Mouse (Mus musculus) intestine, postnatal 0 days (tissue): ENCODE measurements around the gene Mob1b. TPM values are rescaled to one million over a fixed set of nuclear protein-coding genes. Genes with fewer than 3 reads are reported as not detected.
A peak's percentile ranks its signal among the peaks of the same experiment; 100 is the strongest.

Source experiments
- ATAC-seq: fragments of 200-750 bp; cut with Nextera tagmentation; 2 replicates; pipeline ENCODE4 v1.8.0; 2017; ENCODE audit warnings: mild to moderate bottlenecking, moderate TSS enrichment, moderate library complexity
- H3K27ac ChIP-seq: fragments of 300-500 bp; sonication (generic); 2 replicates; pipeline ENCODE4 v1.5.1; 2014; ENCODE audit warnings: mild to moderate bottlenecking, low read depth, low read length, moderate library complexity
- H3K27me3 ChIP-seq: fragments of 300-500 bp; sonication (generic); replicated peaks from 2 replicates; pipeline ENCODE4 v1.6.1; 2014; ENCODE audit warnings: low read length, mixed read lengths; ENCODE audit not compliant: control insufficient read depth, insufficient read depth
- H3K36me3 ChIP-seq: fragments of 300-500 bp; sonication (generic); 2 replicates; pipeline ENCODE4 v1.6.1; 2014; ENCODE audit warnings: mild to moderate bottlenecking, moderate library complexity; ENCODE audit not compliant: control insufficient read depth, insufficient read depth
- H3K4me1 ChIP-seq: fragments of 300-500 bp; sonication (generic); replicated peaks from 2 replicates; pipeline ENCODE4 v1.6.1; 2014; ENCODE audit warnings: antibody characterized with exemption, low read length, mixed read lengths; ENCODE audit not compliant: control insufficient read depth, insufficient read depth
- H3K4me2 ChIP-seq: fragments of 300-500 bp; sonication (generic); replicated peaks from 2 replicates; pipeline ENCODE4 v1.6.1; 2014; ENCODE audit warnings: low read depth, mild to moderate bottlenecking, moderate library complexity
- H3K4me3 ChIP-seq: fragments of 300-500 bp; sonication (generic); 2 replicates; pipeline ENCODE4 v1.5.1; 2014; ENCODE audit warnings: low read depth, low read length
- H3K9ac ChIP-seq: fragments of 300-500 bp; sonication (generic); 2 replicates; pipeline ENCODE4 v1.6.1; 2014; ENCODE audit warnings: mild to moderate bottlenecking, low read depth, low read length
- H3K9me3 ChIP-seq: fragments of 300-500 bp; sonication (generic); 2 replicates; pipeline ENCODE4 v1.6.1; 2016; ENCODE audit warnings: mixed run types; ENCODE audit not compliant: control insufficient read depth
- CTCF ChIP-seq: sonication (generic); IDR thresholded peaks from 2 replicates; pipeline ENCODE4 v1.5.1; 2016; ENCODE audit warnings: low read depth, mild to moderate bottlenecking, control low read depth, antibody characterized with exemption, moderate library complexity
- WGBS: fragments of 180-500 bp; shearing (Covaris S2); extraction: QIAGEN DNeasy Blood & Tissue Kit; methylation state at CpG from one replicate; pipeline ENCODE4 v1.1.7; 2014; 5-methylcytosine and 5-hydroxymethylcytosine counted together
- polyA plus RNA-seq: library from polyadenylated mRNA; unstranded; fragments of >200 nt; fragmentation: Nextera tagmentation; extraction: Ambion mirVana; gene quantifications from 2 replicates; pipeline ENCODE4 v1.2.1, GENCODE M21; 2015

Mob1b gene
- polyA plus RNA-seq, 1 experiment from 2014 or later: 8.0 TPM

DNA sequence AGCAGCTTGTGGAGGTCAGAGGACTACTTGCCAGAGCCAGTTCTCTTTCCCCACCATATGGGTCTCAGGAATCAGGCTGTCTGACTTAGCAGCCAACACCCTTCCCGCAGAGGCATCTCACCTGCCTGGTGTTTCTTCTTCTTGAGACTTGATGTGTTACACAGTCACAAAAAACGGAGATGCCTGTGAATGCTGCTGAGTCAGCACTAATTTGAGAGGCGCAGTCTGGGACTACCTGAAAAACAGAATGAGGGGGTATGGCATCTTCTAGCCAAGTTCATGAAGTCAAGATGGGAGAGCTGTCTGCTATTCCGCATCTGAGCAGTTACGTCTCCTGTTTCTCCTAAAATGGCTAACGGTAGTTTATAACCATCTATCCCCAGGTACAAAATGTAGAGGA, 40.1 kb upstream of the Mob1b start:
- no peak overlapping the region for H3K4me3 ChIP-seq
- H3K9me3 ChIP-seq: no peaks in the 10 kb centered on the region
- H3K4me2 ChIP-seq: no peak overlapping the region
- H3K27ac ChIP-seq: no peak overlapping the region
- no peak overlapping the region for H3K9ac ChIP-seq
- H3K27me3 ChIP-seq: no peaks in the 10 kb centered on the region
- ATAC-seq: no peak
- WGBS: 85% methylated on average over 6 of the region's 6 CpGs
- TF ChIP-seq CTCF: no peak
- peaks cover 7% of the 10 kb centered on the region; the same call in 1 of the 2 replicates for H3K4me1 ChIP-seq
- no peaks in the 10 kb centered on the region for H3K36me3 ChIP-seq

DNA sequence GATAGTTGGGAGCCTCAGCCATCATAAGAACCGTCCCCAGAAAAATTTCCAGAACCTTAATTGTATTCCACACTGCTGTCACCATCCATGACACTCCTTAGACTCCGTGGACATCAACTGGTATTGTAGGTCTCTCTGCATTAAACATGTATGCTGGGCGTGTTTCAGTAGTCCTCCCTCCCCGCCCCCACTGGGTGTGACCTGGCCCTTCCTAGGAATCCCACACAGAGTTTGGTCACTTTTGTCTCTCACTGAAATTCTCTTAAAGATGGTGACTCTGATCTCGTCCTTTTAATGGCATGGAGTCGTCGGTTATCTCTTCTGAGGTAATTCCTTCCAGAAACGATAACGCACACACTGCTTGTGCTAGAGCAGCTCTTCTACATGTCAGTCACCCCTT, 36.9 kb upstream of the Mob1b start:
- no peaks in the 10 kb centered on the region for H3K9me3 ChIP-seq
- H3K36me3 ChIP-seq: no peaks in the 10 kb centered on the region
- no peaks in the 10 kb centered on the region for H3K27me3 ChIP-seq
- no peak for ATAC-seq
- H3K4me3 ChIP-seq: no peak overlapping the region
- TF ChIP-seq CTCF: no peak
- H3K4me1 ChIP-seq: peaks cover 7% of the 10 kb centered on the region; the same call in 1 of the 2 replicates
- no peak overlapping the region for H3K4me2 ChIP-seq
- WGBS: 67% methylated on average over 9 of the region's 9 CpGs
- H3K27ac ChIP-seq: no peak overlapping the region
- no peak overlapping the region for H3K9ac ChIP-seq

DNA sequence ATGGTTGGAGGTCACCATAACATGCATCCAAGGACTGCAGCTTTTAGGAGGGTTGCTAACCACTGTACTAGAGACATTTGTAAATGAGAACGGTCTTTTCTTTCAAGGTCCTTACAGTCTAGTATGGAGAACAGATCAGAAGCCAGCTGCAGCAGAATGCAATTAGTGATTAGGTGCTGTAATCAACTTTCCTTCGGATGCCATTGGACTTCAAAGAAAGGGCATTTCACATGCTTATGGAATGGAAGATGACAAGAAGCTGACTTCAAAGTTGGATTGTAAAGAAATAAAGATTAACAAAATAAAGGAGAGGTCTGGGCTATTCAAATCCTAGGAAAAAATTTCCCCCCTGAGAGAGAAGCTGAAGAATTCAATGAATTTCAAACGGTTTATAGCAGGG, 36.4 kb upstream of the Mob1b start:
- H3K4me1 ChIP-seq: 0 out of 2 replicates have a peak, but pooled peaks cover 3% of the 10 kb centered on the region
- no peak overlapping the region for H3K27ac ChIP-seq
- no peak for TF ChIP-seq CTCF
- no peak overlapping the region for H3K4me2 ChIP-seq
- no peaks in the 10 kb centered on the region for H3K9me3 ChIP-seq
- no peak overlapping the region for H3K4me3 ChIP-seq
- no peaks in the 10 kb centered on the region for H3K36me3 ChIP-seq
- WGBS: 16% methylated on average over 3 of the region's 3 CpGs
- H3K27me3 ChIP-seq: no peaks in the 10 kb centered on the region
- H3K9ac ChIP-seq: no peak overlapping the region
- ATAC-seq: no peak

DNA sequence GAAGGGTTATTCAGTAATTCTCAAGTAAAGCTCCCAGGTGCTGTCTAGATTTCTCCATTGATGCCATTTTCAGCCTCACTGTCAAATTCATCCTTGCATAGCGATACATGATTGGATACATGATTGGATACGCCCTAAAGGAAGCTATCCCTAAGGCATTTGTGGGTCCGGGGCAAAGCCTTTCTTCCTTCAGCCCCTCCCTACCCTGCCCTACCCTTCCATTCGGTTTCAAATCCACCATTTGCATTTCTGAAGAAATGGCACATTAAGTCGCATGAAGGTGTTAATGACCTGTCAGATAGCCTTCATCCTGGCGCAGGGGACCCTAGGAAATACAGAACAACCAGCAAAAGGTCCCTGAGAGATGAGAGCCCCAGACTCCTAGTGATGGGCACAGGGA, 35.3 kb upstream of the Mob1b start:
- no peak overlapping the region for H3K9ac ChIP-seq
- H3K27me3 ChIP-seq: no peaks in the 10 kb centered on the region
- H3K4me3 ChIP-seq: no peak overlapping the region
- WGBS: 22% methylated on average over 6 of the region's 6 CpGs
- H3K9me3 ChIP-seq: no peaks in the 10 kb centered on the region
- no peak overlapping the region for H3K4me2 ChIP-seq
- H3K27ac ChIP-seq: no peak overlapping the region
- TF ChIP-seq CTCF: no peak
- no peak for ATAC-seq
- H3K36me3 ChIP-seq: no peaks in the 10 kb centered on the region
- no peaks in the 10 kb centered on the region for H3K4me1 ChIP-seq

DNA sequence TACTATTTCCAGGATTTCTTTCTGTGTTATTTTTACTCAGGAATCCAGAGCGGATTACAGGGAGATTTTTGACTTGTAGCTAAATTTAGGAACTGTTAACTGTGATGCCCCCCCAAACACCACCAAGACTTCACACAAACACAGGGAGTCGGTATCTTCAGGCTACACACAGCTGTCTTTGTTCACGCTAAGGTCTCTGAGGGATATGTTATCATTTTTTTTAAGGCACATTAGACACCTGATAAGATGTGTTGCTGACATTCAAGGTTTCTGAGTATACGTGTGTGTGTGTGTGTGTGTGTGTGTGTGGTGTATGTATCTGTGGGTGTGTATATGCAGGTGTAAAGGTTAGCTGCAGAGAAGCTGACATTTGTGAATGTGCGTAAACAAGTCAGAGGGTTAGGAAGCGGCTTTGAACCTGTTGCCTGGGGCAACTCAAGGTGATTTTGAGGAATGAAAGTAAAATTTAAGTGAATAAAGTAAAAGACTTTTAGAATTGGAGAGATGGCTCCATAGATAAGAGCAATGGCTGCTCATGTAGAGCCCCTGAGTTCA, 34.8 kb upstream of the Mob1b start:
- Histone ChIP-seq H3K9me3 (no peaks in the 10 kb centered on the region), H3K4me2 (no peak overlapping the region), H3K27me3 (no peaks in the 10 kb centered on the region), H3K4me1 (no peaks in the 10 kb centered on the region), H3K27ac (no peak overlapping the region), H3K36me3 (no peaks in the 10 kb centered on the region), H3K9ac (no peak overlapping the region), H3K4me3 (no peak overlapping the region)
- TF ChIP-seq CTCF: no peak
- WGBS: 47% methylated on average over 6 of the region's 6 CpGs
- no peak for ATAC-seq

DNA sequence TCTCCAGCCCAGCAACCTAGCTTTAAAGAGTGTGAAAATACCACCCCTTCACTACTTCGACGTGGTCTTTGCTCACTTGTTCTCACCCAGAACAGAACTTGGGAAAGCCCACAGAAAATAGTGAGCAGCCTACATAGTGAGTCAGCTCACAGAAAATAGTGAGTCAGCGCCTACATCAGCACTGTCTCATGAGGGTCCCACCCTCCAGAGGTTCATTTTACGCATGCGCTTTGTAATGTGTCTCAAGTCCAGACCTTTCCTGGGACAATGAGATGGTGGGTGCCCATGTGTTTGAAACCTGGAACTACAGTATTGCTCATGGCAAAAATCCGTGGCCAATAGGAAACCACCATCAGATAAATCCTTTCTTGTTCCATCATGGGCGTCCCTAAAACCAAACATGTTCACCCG, 32.7 kb upstream of the Mob1b start:
- ATAC-seq: no peak
- no peaks in the 10 kb centered on the region for H3K36me3 ChIP-seq
- no peak overlapping the region for H3K27ac ChIP-seq
- no peaks in the 10 kb centered on the region for H3K27me3 ChIP-seq
- no peak overlapping the region for H3K4me3 ChIP-seq
- no peaks in the 10 kb centered on the region for H3K4me1 ChIP-seq
- 0 out of 2 replicates have a peak, but pooled peaks have one; percentile 4 for TF ChIP-seq CTCF
- no peaks in the 10 kb centered on the region for H3K9me3 ChIP-seq
- H3K9ac ChIP-seq: no peak overlapping the region
- 78% methylated on average over 8 of the region's 8 CpGs for WGBS
- no peak overlapping the region for H3K4me2 ChIP-seq
